Mouse (Mus musculus) left cerebral cortex, postnatal 4 days (tissue): ENCODE measurements at regions not wholly inside any gene's neighbourhood (a gene's known extent, or its start where the extent isn't known, plus 50 kb on each side); places are given as distances from the start of the nearest gene placed in this dataset.

Source experiments
- DNase-seq: peaks from one replicate; pipeline ENCODE4 v3.0.0-alpha.2; 2022
- intact Hi-C: fragments of 180-260 bp; cut with DNase I; formaldehyde crosslinking; loops from one replicate; pipeline ENCODE4 v1.15.1; 2025

GRCm38 (mm10) chr13:84565644-84566532 lies 343.8 kb downstream of the Tmem161b start:
- intact Hi-C loops: loop anchor here (2.0 to 10.0 kb wide), 4 partner anchors 187 to 841 kb away; no protein-coding TSS in a partner anchor
- DNase-seq: peak; percentile 51

GRCm38 (mm10) chr13:84566533-84566832 lies 344.4 kb downstream of the Tmem161b start:
- DNase-seq: peak; percentile 14
- intact Hi-C loops: loop anchor here (2.0 to 10.0 kb wide), 4 partner anchors 186 to 842 kb away; no protein-coding TSS in a partner anchor

GRCm38 (mm10) chr13:84569371-84569770 lies 347.3 kb downstream of the Tmem161b start:
- DNase-seq: peak; percentile 12
- intact Hi-C loops: loop anchor here (5.0 to 10.0 kb wide), 3 partner anchors 222 to 845 kb away; no protein-coding TSS in a partner anchor

- intact Hi-C loops: no loop called here
- peak; percentile 27 for DNase-seq
Measured at GRCm38 (mm10) chr13:84570206-84570605, 348.1 kb downstream of the Tmem161b start.

GRCm38 (mm10) chr13:84570984-84571844 lies 349.1 kb downstream of the Tmem161b start:
- intact Hi-C loops: no loop called here
- peak; percentile 94 for DNase-seq

GRCm38 (mm10) chr13:84571845-84572193 lies 349.7 kb downstream of the Tmem161b start:
- intact Hi-C loops: no loop called here
- no peak for DNase-seq

GRCm38 (mm10) chr13:84572231-84572630 lies 350.1 kb downstream of the Tmem161b start:
- no peak for DNase-seq
- intact Hi-C loops: no loop called here

- DNase-seq: no peak
- intact Hi-C loops: no loop called here
Measured at GRCm38 (mm10) chr13:84596585-84597142, 374.6 kb downstream of the Tmem161b start.

- intact Hi-C loops: no loop called here
- no peak for DNase-seq
Measured at GRCm38 (mm10) chr13:84602612-84603011, 380.5 kb downstream of the Tmem161b start.

GRCm38 (mm10) chr13:84612497-84612896 lies 390.4 kb downstream of the Tmem161b start:
- intact Hi-C loops: loop anchor here (5.0 kb wide), 2 partner anchors 260 to 875 kb away; no protein-coding TSS in a partner anchor
- DNase-seq: peak; percentile 10

- intact Hi-C loops: loop anchor here (5.0 kb wide), 2 partner anchors 261 to 876 kb away; no protein-coding TSS in a partner anchor
- peak; percentile 35 for DNase-seq
Measured at GRCm38 (mm10) chr13:84613004-84613403, 390.9 kb downstream of the Tmem161b start.

- DNase-seq: peak; percentile 13
- intact Hi-C loops: no loop called here
Measured at GRCm38 (mm10) chr13:84624691-84625090, 402.6 kb downstream of the Tmem161b start.

- intact Hi-C loops: no loop called here
- DNase-seq: no peak
Measured at GRCm38 (mm10) chr13:84625527-84625926, 403.4 kb downstream of the Tmem161b start.

- intact Hi-C loops: no loop called here
- DNase-seq: no peak
Measured at GRCm38 (mm10) chr13:84625927-84626326, 403.8 kb downstream of the Tmem161b start.

GRCm38 (mm10) chr13:84626397-84626796 lies 404.3 kb downstream of the Tmem161b start:
- no peak for DNase-seq
- intact Hi-C loops: no loop called here

- no peak for DNase-seq
- intact Hi-C loops: no loop called here
Measured at GRCm38 (mm10) chr13:84630686-84631085, 408.6 kb downstream of the Tmem161b start.

GRCm38 (mm10) chr13:84632493-84632892 lies 410.4 kb downstream of the Tmem161b start:
- DNase-seq: no peak
- intact Hi-C loops: no loop called here

GRCm38 (mm10) chr13:84636831-84637230 lies 414.7 kb downstream of the Tmem161b start:
- intact Hi-C loops: no loop called here
- DNase-seq: no peak

GRCm38 (mm10) chr13:84637606-84638005 lies 415.5 kb downstream of the Tmem161b start:
- peak; percentile 7 for DNase-seq
- intact Hi-C loops: no loop called here

GRCm38 (mm10) chr13:84638401-84638934 lies 416.4 kb downstream of the Tmem161b start:
- intact Hi-C loops: no loop called here
- no peak for DNase-seq
